Mouse (Mus musculus) megakaryocyte progenitor cell, adult 5-6 weeks (primary cell): ENCODE data around the gene Klk1b26. TPM values are rescaled to one million over a fixed set of nuclear protein-coding genes. Genes with fewer than 3 reads are reported as not detected.
A peak's percentile ranks its signal among the peaks of the same experiment; 100 is the strongest.
"Not testable (repeated sequence)": the region's sequence is repeated elsewhere in the genome, so short reads cannot be mapped to it uniquely, and the experiment has no call there.

ENCODE experiments used
- ATAC-seq: replicated peaks from 2 replicates; pipeline ENCODE4 v1.8.0; 2016; ENCODE audit warnings: mild to moderate bottlenecking, moderate TSS enrichment, inconsistent platforms; ENCODE audit not compliant: poor library complexity
- total RNA-seq, 2 experiments: library from RNA; stranded (forward) in 1 of 2; stranded (reverse) in 1 of 2; fragments of 157-497, 149-512 nt in 1 of 2; fragments of 200-1000 nt in 1 of 2; gene quantifications; 2 replicates each; pipeline versions ENCODE4 v1.2.3 to v1.2.4; 2015 to 2017

Klk1b26 gene
- total RNA-seq (2015), result not detected in 2 replicates
- total RNA-seq (2017), result not detected in 2 replicates

DNA sequence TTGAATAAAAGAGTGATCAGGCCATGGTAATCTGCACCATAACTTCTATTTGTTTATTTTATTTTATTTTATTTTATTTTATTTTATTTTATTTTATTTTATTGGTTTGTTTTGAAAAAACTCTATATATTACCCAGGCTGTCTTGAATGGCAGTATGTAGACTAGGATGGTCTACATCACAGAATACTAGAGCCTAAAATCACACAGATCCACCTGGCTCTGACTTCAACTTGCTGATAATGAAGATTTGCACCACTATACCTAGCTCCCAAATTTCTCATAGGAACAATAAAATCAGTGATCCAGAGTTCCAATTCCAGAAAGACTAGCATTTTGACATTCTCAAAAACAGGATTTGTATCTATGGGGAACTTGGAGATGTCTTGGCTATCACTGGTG is at the start of gene Klk1b26:
Klk1b26 (plus strand) TSS at position 301 of the 400 bp plus-strand sequence.
- ATAC-seq, result not testable (repeated sequence)

DNA sequence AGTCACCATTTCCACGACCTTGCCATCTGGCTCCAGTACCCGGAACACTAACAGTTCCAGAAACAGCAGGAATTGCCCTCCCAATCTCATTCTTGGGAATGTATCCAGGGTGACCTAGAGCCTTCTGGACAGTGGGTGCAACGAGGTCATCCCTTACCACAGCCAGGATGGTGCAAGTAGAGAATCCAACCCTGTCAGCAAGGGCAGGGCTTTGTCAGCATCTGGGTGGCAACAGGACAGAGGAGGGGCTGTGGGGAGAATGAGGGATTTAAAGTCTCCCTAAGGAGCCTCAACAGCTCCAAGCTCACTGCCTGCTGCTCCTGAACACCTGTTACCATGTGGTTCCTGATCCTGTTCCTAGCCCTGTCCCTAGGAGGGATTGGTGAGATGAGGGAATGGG is 45.5 kb upstream of the Klk1b26 start, which contains the start of gene Klk1b1:
Klk1b1 (plus strand) TSS at position 301 of the 400 bp plus-strand sequence.
- no peak for ATAC-seq

DNA sequence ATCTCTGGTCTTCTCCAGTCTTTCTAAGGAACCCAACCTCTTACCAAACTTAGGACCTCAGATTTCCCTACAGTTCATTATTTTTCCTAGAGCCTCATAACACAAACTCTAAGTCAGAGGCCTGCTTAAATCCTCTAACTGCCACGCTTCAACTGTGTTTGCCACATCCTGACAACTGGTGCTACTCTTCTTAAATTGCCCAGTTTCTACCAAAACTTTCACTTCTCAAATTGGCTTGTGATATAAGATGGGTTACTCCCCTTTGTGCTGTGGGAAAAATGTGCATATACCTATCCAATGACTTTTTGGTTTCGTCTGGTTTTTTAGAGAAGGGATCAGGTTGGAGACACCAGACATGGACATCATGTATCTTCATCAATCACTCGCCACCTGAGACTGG is 44.9 kb upstream of the Klk1b26 start:
- peak; percentile 31; the same call in 1 of the 2 replicates for ATAC-seq

DNA sequence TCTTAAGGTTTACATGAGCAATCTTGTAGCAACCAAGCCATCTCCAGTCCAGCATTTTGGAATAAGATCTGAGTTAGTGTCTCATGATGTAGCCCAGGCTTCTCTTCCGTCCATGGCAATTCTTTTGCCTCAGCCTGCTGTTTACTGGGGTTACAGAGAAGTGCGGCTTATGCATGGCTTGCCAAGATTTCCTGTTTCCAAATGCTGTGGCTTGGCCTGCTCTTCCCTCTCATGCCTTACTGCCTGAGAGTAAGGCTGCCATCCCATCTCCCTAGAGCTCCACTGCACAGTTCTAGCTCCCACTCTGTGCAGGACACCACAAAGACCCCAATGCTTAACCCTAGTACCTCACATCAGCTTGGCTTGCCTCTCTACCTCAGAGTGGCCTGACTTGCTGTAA is 44.4 kb upstream of the Klk1b26 start:
- peak; percentile 61 for ATAC-seq

DNA sequence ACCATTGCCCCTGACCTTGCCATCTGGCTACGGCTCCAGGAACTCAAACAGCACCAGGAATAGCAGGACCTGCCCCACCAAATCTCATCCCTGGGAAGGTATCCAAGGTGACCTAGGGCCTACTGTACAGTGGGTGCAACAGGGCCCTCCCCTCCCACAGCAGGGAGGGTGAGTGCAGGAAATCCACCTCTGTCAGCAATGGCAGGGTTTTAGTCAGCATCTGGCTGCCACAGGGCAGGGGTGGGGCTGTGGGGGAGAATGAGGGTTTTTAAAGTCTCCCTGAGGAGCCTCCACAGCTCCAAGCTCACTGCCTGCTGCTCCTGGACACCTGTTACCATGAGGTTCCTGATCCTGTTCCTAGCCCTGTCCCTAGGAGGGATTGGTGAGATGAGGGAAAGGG is 36.2 kb upstream of the Klk1b26 start, which contains the start of gene Klk1b9:
Klk1b9 (plus strand) TSS at position 301 of the 400 bp plus-strand sequence.
- ATAC-seq, result not testable (repeated sequence)

DNA sequence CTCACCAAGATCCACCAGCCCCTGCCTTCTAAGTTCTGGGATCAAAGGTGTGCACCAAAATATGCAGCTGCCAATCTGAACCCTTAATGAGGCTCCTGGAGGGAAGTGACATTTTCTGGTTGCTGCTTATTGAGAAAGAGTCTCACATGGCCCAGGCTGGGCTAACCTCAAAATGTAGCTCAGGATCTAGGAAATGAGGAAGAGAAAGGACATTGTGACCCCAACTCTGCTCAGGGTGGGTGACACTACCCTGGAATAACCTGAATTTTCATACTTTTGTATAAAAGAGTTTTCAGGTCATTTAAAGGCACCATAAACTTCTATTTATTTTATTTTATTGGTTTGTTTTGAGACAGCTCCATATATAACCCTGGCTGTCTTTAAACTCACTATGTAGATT is 26.3 kb upstream of the Klk1b26 start:
- no peak for ATAC-seq

DNA sequence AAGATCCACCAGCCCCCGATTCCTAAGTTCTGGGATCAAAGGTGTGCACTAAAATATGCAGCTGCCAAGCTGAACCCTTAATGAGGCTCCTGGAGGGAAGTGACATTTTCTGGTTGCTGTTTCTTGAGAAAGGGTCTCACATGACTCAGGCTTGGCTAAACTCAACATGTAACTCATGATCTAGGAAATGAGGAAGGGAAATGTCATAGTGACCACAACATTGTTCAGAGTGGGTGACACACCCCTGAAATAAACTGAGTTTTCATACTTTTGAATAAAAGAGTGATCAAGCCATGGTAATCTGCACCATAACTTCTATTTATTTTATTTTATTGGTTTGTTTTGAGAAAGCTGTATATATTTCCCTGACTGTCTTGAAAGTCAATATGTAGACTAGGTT is 17.1 kb upstream of the Klk1b26 start:
- ATAC-seq, result peak; percentile 55; the same call in 1 of the 2 replicates

DNA sequence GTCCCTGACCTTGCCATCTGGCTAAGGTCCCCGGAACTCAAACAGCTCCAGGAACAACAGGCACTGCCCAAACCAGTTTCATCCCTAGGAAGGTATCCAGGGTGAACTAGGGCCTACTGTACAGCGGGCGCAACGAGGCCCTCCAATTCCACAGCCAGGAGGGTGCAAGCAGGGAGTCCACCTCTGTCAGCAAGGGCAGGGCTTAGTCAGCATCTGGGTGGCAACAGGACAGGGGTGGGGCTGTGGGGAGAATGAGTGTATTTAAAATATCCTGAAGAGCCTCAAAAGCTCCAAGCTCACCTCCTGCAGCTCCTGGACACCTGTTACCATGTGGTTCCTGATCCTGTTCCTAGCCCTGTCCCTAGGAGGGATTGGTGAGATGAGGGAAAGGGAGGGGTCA is 16.4 kb upstream of the Klk1b26 start, which contains the start of gene Klk1b11:
Klk1b11 (plus strand) TSS at position 301 of the 400 bp plus-strand sequence.
- not testable (repeated sequence) for ATAC-seq

DNA sequence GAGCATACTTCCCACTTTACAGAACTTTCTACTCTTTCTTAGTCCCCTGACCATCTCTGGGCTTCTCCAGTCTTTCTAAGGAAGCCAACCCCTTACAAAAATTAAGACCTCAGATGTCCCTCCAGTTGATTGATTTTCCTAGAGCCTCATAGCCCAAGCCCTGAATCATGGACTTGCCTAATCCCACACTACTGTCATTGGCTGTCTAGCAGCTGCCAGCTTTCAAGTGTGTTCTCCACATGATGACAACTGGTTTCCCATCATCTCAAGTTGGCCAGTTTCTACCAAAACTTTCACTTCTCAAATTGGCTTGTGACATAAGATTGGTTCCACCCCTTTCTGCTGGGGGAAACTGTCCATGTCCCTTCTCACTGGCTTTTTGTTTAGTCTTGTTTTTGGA is 7.1 kb upstream of the Klk1b26 start:
- ATAC-seq, result peak; percentile 58

DNA sequence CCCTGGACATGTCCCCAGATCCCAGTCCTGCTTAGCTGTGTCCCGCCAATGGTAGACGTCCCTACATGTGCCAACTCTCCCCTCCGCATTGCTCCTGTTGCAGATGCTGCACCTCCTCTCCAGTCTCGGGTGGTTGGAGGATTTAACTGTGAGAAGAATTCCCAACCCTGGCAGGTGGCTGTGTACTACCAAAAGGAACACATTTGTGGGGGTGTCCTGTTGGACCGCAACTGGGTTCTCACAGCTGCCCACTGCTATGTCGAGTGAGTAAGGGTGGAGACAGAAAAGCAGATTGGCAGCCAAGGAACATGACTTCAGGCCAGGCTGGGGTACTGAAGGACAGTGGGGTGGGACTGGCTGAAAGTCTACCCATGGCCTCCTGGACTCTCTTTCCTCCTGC is 2.7 kb downstream of the Klk1b26 start:
- ATAC-seq, result not testable (repeated sequence)

DNA sequence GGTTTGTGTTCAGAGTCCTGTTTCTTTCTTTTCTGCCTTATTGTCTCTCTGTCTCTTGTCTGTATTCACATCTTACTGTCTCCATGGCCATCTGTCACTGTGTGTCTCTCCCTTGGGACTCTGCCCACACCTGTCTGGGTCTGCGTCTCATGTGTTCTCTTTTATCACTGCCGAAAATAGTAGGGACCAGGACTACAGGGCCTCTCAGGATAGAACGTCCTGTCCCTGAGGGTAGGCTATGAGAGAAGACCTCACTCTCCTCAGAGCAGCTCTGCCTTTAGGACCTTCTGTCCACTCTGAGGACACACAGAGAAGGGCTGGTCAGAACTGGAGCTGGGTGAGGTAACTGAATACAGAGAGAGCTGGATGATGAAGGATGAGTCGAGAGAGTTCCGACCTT is 3.1 kb downstream of the Klk1b26 start:
- ATAC-seq, result no peak

DNA sequence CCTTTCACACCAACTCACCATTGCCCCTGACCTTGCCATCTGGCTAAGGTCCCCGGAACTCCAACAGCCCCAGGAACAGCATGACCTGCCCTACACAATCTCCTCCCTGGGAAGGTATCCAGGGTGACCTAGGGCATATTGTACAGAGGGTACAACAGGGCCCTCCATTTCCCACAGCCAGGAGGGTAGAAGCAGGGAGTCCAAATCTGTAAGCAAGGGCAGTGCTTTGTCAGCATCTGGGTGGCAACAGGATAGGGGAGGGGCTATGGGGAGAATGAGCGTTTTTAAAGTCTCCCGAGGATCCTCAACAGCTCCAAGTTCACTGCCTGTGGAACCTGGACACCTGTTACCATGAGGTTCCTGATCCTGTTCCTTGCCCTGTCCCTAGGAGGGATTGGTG is 40.0 kb downstream of the Klk1b26 start, which contains the start of gene Klk1b27:
Klk1b27 (plus strand) TSS at position 301 of the 400 bp plus-strand sequence.
- ATAC-seq, result not testable (repeated sequence)

Other genes with a start within 250 kb of the Klk1b26 start
- gene Klk12, start 243.3 kb upstream of the Klk1b26 start, total RNA-seq (2015), result not detected in 2 replicates
- not detected in 2 replicates for gene Klk12, start 243.3 kb upstream of the Klk1b26 start, total RNA-seq (2017)
- not detected in 2 replicates for gene Klk11, start 237.6 kb upstream of the Klk1b26 start, total RNA-seq (2015)
- gene Klk11, start 237.6 kb upstream of the Klk1b26 start, total RNA-seq (2017), result not detected in 2 replicates
- not detected in 2 replicates for gene Klk10, start 231.1 kb upstream of the Klk1b26 start, total RNA-seq (2015)
- gene Klk10, start 231.1 kb upstream of the Klk1b26 start, total RNA-seq (2017), result not detected in 2 replicates
- not detected in 2 replicates for gene Klk9, start 220.3 kb upstream of the Klk1b26 start, total RNA-seq (2015)
- gene Klk9, start 220.3 kb upstream of the Klk1b26 start, total RNA-seq (2017), result not detected in 2 replicates
- gene Klk8, start 214.6 kb upstream of the Klk1b26 start, total RNA-seq (2015), result 20.1 and 26.6 TPM in 2 replicates
- 12.5 and 13.3 TPM in 2 replicates for gene Klk8, start 214.6 kb upstream of the Klk1b26 start, total RNA-seq (2017)
- gene Klk7, start 200.9 kb upstream of the Klk1b26 start, total RNA-seq (2015), result not detected in 2 replicates
- not detected in 2 replicates for gene Klk7, start 200.9 kb upstream of the Klk1b26 start, total RNA-seq (2017)
- not detected in 2 replicates for gene Klk6, start 187.7 kb upstream of the Klk1b26 start, total RNA-seq (2015)
- gene Klk6, start 187.7 kb upstream of the Klk1b26 start, total RNA-seq (2017), result not detected in 2 replicates
- gene Klk5, start 170.2 kb upstream of the Klk1b26 start, total RNA-seq (2015), result not detected in 2 replicates
- gene Klk5, start 170.2 kb upstream of the Klk1b26 start, total RNA-seq (2017), result not detected in 2 replicates
- gene Klk4, start 131.0 kb upstream of the Klk1b26 start, total RNA-seq (2015), result not detected in 2 replicates
- gene Klk4, start 131.0 kb upstream of the Klk1b26 start, total RNA-seq (2017), result not detected in 2 replicates
- gene Klk15, start 78.4 kb upstream of the Klk1b26 start, total RNA-seq (2015), result not detected in 2 replicates
- not detected in 2 replicates for gene Klk15, start 78.4 kb upstream of the Klk1b26 start, total RNA-seq (2017)
- gene Klk1b8, start 61.5 kb upstream of the Klk1b26 start, total RNA-seq (2015), result not detected in 2 replicates
- not detected in 2 replicates for gene Klk1b8, start 61.5 kb upstream of the Klk1b26 start, total RNA-seq (2017)
- gene Klk1b1, start 45.4 kb upstream of the Klk1b26 start, total RNA-seq (2015), result not detected in 2 replicates
- not detected in 2 replicates for gene Klk1b1, start 45.4 kb upstream of the Klk1b26 start, total RNA-seq (2017)
- not detected in 2 replicates for gene Klk1b9, start 36.1 kb upstream of the Klk1b26 start, total RNA-seq (2015)
- not detected in 2 replicates for gene Klk1b9, start 36.1 kb upstream of the Klk1b26 start, total RNA-seq (2017)
- not detected in 2 replicates for gene Klk1b11, start 16.3 kb upstream of the Klk1b26 start, total RNA-seq (2015)
- gene Klk1b11, start 16.3 kb upstream of the Klk1b26 start, total RNA-seq (2017), result not detected in 2 replicates
- not detected in 2 replicates for gene Klk1b27, start 40.1 kb downstream of the Klk1b26 start, total RNA-seq (2015)
- gene Klk1b27, start 40.1 kb downstream of the Klk1b26 start, total RNA-seq (2017), result not detected in 2 replicates
- not detected in 2 replicates for gene Klk1b21, start 90.2 kb downstream of the Klk1b26 start, total RNA-seq (2015)
- not detected in 2 replicates for gene Klk1b21, start 90.2 kb downstream of the Klk1b26 start, total RNA-seq (2017)
- not detected in 2 replicates for gene Klk1b22, start 100.5 kb downstream of the Klk1b26 start, total RNA-seq (2015)
- not detected in 2 replicates for gene Klk1b22, start 100.5 kb downstream of the Klk1b26 start, total RNA-seq (2017)
- gene Klk1b16, start 124.6 kb downstream of the Klk1b26 start, total RNA-seq (2015), result not detected in 2 replicates
- gene Klk1b16, start 124.6 kb downstream of the Klk1b26 start, total RNA-seq (2017), result not detected in 2 replicates
- gene Klk1b24, start 176.1 kb downstream of the Klk1b26 start, total RNA-seq (2015), result not detected in 2 replicates
- not detected in 2 replicates for gene Klk1b24, start 176.1 kb downstream of the Klk1b26 start, total RNA-seq (2017)
- gene Klk1b3, start 186.0 kb downstream of the Klk1b26 start, total RNA-seq (2015), result not detected in 2 replicates
- not detected in 2 replicates for gene Klk1b3, start 186.0 kb downstream of the Klk1b26 start, total RNA-seq (2017)
- gene Klk1b4, start 195.3 kb downstream of the Klk1b26 start, total RNA-seq (2015), result not detected in 2 replicates
- not detected in 2 replicates for gene Klk1b4, start 195.3 kb downstream of the Klk1b26 start, total RNA-seq (2017)
- gene Klk1b5, start 203.8 kb downstream of the Klk1b26 start, total RNA-seq (2015), result not detected in 2 replicates
- not detected in 2 replicates for gene Klk1b5, start 203.8 kb downstream of the Klk1b26 start, total RNA-seq (2017)
- gene Klk1, start 213.2 kb downstream of the Klk1b26 start, total RNA-seq (2015), result not detected in 2 replicates
- not detected in 2 replicates for gene Klk1, start 213.2 kb downstream of the Klk1b26 start, total RNA-seq (2017)
- gene Gm36864, start 224.0 kb downstream of the Klk1b26 start, total RNA-seq (2015), result not detected in 2 replicates
- not detected in 2 replicates for gene Gm36864, start 224.0 kb downstream of the Klk1b26 start, total RNA-seq (2017)
- gene 1700028J19Rik, start 234.5 kb downstream of the Klk1b26 start, total RNA-seq (2015), result 0.34 and 1.8 TPM in 2 replicates
- 0.30 and 0.37 TPM in 2 replicates for gene 1700028J19Rik, start 234.5 kb downstream of the Klk1b26 start, total RNA-seq (2017)
- 54.0 and 60.6 TPM in 2 replicates for gene 2410002F23Rik, start 234.6 kb downstream of the Klk1b26 start, total RNA-seq (2015)
- 71.7 and 74.6 TPM in 2 replicates for gene 2410002F23Rik, start 234.6 kb downstream of the Klk1b26 start, total RNA-seq (2017)
- not detected in 2 replicates for gene Acp4, start 245.2 kb downstream of the Klk1b26 start, total RNA-seq (2015)
- 0.04 TPM in 1 of 2 replicates, not detected in the other for gene Acp4, start 245.2 kb downstream of the Klk1b26 start, total RNA-seq (2017)
- gene Gm15517, start 249.3 kb downstream of the Klk1b26 start, total RNA-seq (2015), result not detected in 2 replicates
- not detected in 2 replicates for gene Gm15517, start 249.3 kb downstream of the Klk1b26 start, total RNA-seq (2017)